Mouse (Mus musculus) hindbrain, embryonic 10.5 days (tissue): Measurements from ENCODE around the gene Mphosph9. TPM values are rescaled to one million over a fixed set of nuclear protein-coding genes. Genes with fewer than 3 reads are reported as not detected.

Experiments used
- DNase-seq: peaks from one replicate; pipeline ENCODE4 v3.0.0-alpha.2; 2017; ENCODE audit warnings: low spot score
- H3K27ac ChIP-seq: fragments of 300-500 bp; sonication (generic); 2 replicates; pipeline ENCODE4 v1.5.1; 2016; ENCODE audit warnings: mild to moderate bottlenecking, moderate library complexity
- H3K27me3 ChIP-seq: fragments of 300-500 bp; sonication (generic); 2 replicates; pipeline ENCODE4 v1.6.1; 2016; ENCODE audit warnings: mild to moderate bottlenecking; ENCODE audit not compliant: poor library complexity, insufficient read depth, severe bottlenecking
- H3K36me3 ChIP-seq: fragments of 300-500 bp; sonication (generic); 2 replicates; pipeline ENCODE4 v1.6.1; 2016; ENCODE audit warnings: mild to moderate bottlenecking, moderate library complexity
- H3K4me1 ChIP-seq: fragments of 300-500 bp; sonication (generic); replicated peaks from 2 replicates; pipeline ENCODE4 v1.6.1; 2016; ENCODE audit warnings: mild to moderate bottlenecking
- H3K4me3 ChIP-seq: fragments of 300-500 bp; sonication (generic); 2 replicates; pipeline ENCODE4 v1.5.1; 2016; ENCODE audit warnings: mild to moderate bottlenecking, moderate library complexity
- H3K9me3 ChIP-seq: fragments of 300-500 bp; sonication (generic); 2 replicates; pipeline ENCODE4 v1.6.1; 2016; ENCODE audit warnings: mild to moderate bottlenecking, moderate library complexity
- WGBS: fragments of 180-500 bp; shearing (Covaris S2); methylation state at CpG from one replicate; pipeline ENCODE4 v1.1.7; 2016; 5-methylcytosine and 5-hydroxymethylcytosine counted together
- polyA plus RNA-seq: library from polyadenylated mRNA; unstranded; fragments of >200 nt; fragmentation: Nextera tagmentation; extraction: Ambion mirVana; gene quantifications from 2 replicates; pipeline ENCODE4 v1.2.1, GENCODE M21; 2016

The Mphosph9 gene
- polyA plus RNA-seq, 1 experiment from 2014 or later = 17.3 TPM

- DNase-seq = no peak
- Histone ChIP-seq H3K36me3 (peaks cover 42% of the 10 kb centered on the region), H3K4me1 (peaks cover 26% of the 10 kb centered on the region), H3K27me3 (peaks cover 7% of the 10 kb centered on the region; the same call in 1 of the 2 replicates), H3K27ac (no peak overlapping the region), H3K9me3 (no peaks in the 10 kb centered on the region), H3K4me3 (no peak overlapping the region)
- WGBS = 93% methylated on average over 13 of the region's 13 CpGs
These were observed 75.0 kb downstream of the Mphosph9 start for GRCm38 (mm10) chr5:124252580-124253320.

- Histone ChIP-seq H3K9me3 (no peaks in the 10 kb centered on the region), H3K4me3 (no peak overlapping the region), H3K36me3 (peaks cover 25% of the 10 kb centered on the region), H3K4me1 (peaks cover 35% of the 10 kb centered on the region), H3K27ac (no peak overlapping the region), H3K27me3 (peaks cover 8% of the 10 kb centered on the region; the same call in 1 of the 2 replicates)
- 88% methylated on average over 5 of the region's 5 CpGs for WGBS
- DNase-seq = no peak
These were observed 76.7 kb downstream of the Mphosph9 start for GRCm38 (mm10) chr5:124251070-124251469.

- peak within 1 kb of the TSS; percentile 73 for H3K4me3 ChIP-seq
- WGBS = 3% methylated on average over 82 of the region's 90 CpGs
- H3K4me1 ChIP-seq = peaks cover 35% of the 10 kb centered on the region
- H3K27me3 ChIP-seq = peaks cover 8% of the 10 kb centered on the region; the same call in 1 of the 2 replicates
- peak within 1 kb of the TSS; percentile 90 for H3K27ac ChIP-seq
- DNase-seq = peak; percentile 62
- H3K9me3 ChIP-seq = no peaks in the 10 kb centered on the region
- peaks cover 17% of the 10 kb centered on the region for H3K36me3 ChIP-seq
These were observed 77.9 kb downstream of the Mphosph9 start, which contains the start of gene Pitpnm2 for GRCm38 (mm10) chr5:124249614-124250591. Gene Pitpnm2, minus strand, starts transcription at chr5:124249760.

- H3K27ac ChIP-seq = peak overlapping the region; percentile 90
- H3K36me3 ChIP-seq = peaks cover 17% of the 10 kb centered on the region
- H3K4me3 ChIP-seq = peak overlapping the region; percentile 73
- WGBS = 3% methylated on average over 77 of the region's 77 CpGs
- no peaks in the 10 kb centered on the region for H3K9me3 ChIP-seq
- peaks cover 35% of the 10 kb centered on the region for H3K4me1 ChIP-seq
- peak; percentile 55 for DNase-seq
- H3K27me3 ChIP-seq = peaks cover 8% of the 10 kb centered on the region; the same call in 1 of the 2 replicates
These were observed 78.7 kb downstream of the Mphosph9 start for GRCm38 (mm10) chr5:124248845-124249613.

- Histone ChIP-seq H3K4me1 (peaks cover 37% of the 10 kb centered on the region), H3K4me3 (peak overlapping the region; percentile 73), H3K9me3 (no peaks in the 10 kb centered on the region), H3K36me3 (peaks cover 16% of the 10 kb centered on the region), H3K27ac (peak overlapping the region; percentile 90), H3K27me3 (peaks cover 8% of the 10 kb centered on the region; the same call in 1 of the 2 replicates)
- 16% methylated on average over 9 of the region's 9 CpGs for WGBS
- DNase-seq = no peak
These were observed 79.7 kb downstream of the Mphosph9 start for GRCm38 (mm10) chr5:124247986-124248626.

GRCm38 (mm10) chr5:124247296-124247695 lies 80.5 kb downstream of the Mphosph9 start:
- DNase-seq = no peak
- Histone ChIP-seq H3K4me1 (peaks cover 45% of the 10 kb centered on the region), H3K4me3 (peak overlapping the region; percentile 73; the same call in 1 of the 2 replicates), H3K9me3 (no peaks in the 10 kb centered on the region), H3K27ac (no peak overlapping the region), H3K36me3 (peaks cover 19% of the 10 kb centered on the region), H3K27me3 (peaks cover 8% of the 10 kb centered on the region; the same call in 1 of the 2 replicates)
- WGBS = 32% methylated on average over 7 of the region's 7 CpGs

GRCm38 (mm10) chr5:124244885-124245284 lies 82.9 kb downstream of the Mphosph9 start:
- H3K27me3 ChIP-seq = peaks cover 8% of the 10 kb centered on the region; the same call in 1 of the 2 replicates
- WGBS = 92% methylated on average over 7 of the region's 7 CpGs
- H3K4me3 ChIP-seq = no peak overlapping the region
- DNase-seq = no peak
- no peaks in the 10 kb centered on the region for H3K9me3 ChIP-seq
- peaks cover 19% of the 10 kb centered on the region for H3K36me3 ChIP-seq
- peaks cover 55% of the 10 kb centered on the region for H3K4me1 ChIP-seq
- no peak overlapping the region for H3K27ac ChIP-seq

GRCm38 (mm10) chr5:124244449-124244848 lies 83.3 kb downstream of the Mphosph9 start:
- WGBS = 94% methylated on average over 8 of the region's 8 CpGs
- Histone ChIP-seq H3K4me1 (peaks cover 55% of the 10 kb centered on the region), H3K4me3 (no peak overlapping the region)

GRCm38 (mm10) chr5:124243236-124243901 lies 84.4 kb downstream of the Mphosph9 start:
- peaks cover 7% of the 10 kb centered on the region; the same call in 1 of the 2 replicates for H3K27me3 ChIP-seq
- peaks cover 46% of the 10 kb centered on the region for H3K4me1 ChIP-seq
- no peaks in the 10 kb centered on the region for H3K9me3 ChIP-seq
- peaks cover 19% of the 10 kb centered on the region for H3K36me3 ChIP-seq
- no peak for DNase-seq
- H3K4me3 ChIP-seq = no peak overlapping the region
- no peak overlapping the region for H3K27ac ChIP-seq
- 87% methylated on average over 9 of the region's 9 CpGs for WGBS

More at GRCm38 (mm10) chr5:124244449-124244848, 83.3 kb downstream of the Mphosph9 start:
- peaks cover 8% of the 10 kb centered on the region; the same call in 1 of the 2 replicates for H3K27me3 ChIP-seq
- no peak overlapping the region for H3K27ac ChIP-seq
- peaks cover 19% of the 10 kb centered on the region for H3K36me3 ChIP-seq
- no peak for DNase-seq
- no peaks in the 10 kb centered on the region for H3K9me3 ChIP-seq

GRCm38 (mm10) chr5:124241686-124242444 lies 85.9 kb downstream of the Mphosph9 start:
- Histone ChIP-seq H3K9me3 (no peaks in the 10 kb centered on the region), H3K4me1 (peaks cover 35% of the 10 kb centered on the region), H3K27me3 (no peaks in the 10 kb centered on the region), H3K4me3 (no peak overlapping the region), H3K27ac (0 out of 2 replicates have a peak overlapping the region, but pooled peaks have one; percentile 3), H3K36me3 (peaks cover 19% of the 10 kb centered on the region)
- WGBS = 58% methylated on average over 10 of the region's 10 CpGs
- no peak for DNase-seq
